Mouse (Mus musculus) neutrophil, adult 5-6 weeks (primary cell): ENCODE results near the gene Gm20388. TPM values are rescaled to one million over a fixed set of nuclear protein-coding genes. Genes with fewer than 3 reads are reported as not detected.
A peak's percentile ranks its signal among the peaks of the same experiment; 100 is the strongest.

ENCODE experiments used
- ATAC-seq: fragments of 151-379, 151-347 bp; 2 replicates; pipeline ENCODE4 v1.8.0; 2017; ENCODE audit warnings: mild to moderate bottlenecking, moderate TSS enrichment; ENCODE audit not compliant: insufficient number of reproducible peaks, poor library complexity, low FRiP score, severe bottlenecking; ENCODE audit errors: extremely low read depth
- total RNA-seq: library from RNA; stranded (forward); fragments of 200-1000 nt; gene quantifications from 2 replicates; pipeline ENCODE4 v1.2.3, GENCODE M21; 2017

Gene Gm20388
- total RNA-seq, 1 experiment from 2014 or later, result 10.8 TPM

DNA sequence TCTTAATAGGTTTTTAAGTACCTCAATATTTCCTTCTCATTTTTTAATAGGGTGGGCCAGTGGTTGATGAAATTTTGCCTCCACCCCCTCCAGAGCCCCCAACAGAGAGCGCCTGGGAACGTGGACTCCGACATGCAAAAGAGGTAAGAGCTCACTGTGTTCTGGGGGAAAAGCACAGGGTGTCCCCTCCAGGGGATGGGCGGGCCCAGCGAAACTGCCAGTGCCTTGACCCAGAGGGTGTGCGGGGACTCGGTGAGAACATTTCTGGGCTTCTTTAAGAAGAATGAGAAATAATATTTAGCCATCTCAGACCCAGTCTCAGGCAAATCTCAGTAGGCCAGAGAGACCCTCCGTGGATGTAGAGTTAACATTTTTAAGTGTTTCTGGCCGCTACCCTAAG lies 2487.5 kb downstream of the Gm20388 start:
- ATAC-seq, result no peak

DNA sequence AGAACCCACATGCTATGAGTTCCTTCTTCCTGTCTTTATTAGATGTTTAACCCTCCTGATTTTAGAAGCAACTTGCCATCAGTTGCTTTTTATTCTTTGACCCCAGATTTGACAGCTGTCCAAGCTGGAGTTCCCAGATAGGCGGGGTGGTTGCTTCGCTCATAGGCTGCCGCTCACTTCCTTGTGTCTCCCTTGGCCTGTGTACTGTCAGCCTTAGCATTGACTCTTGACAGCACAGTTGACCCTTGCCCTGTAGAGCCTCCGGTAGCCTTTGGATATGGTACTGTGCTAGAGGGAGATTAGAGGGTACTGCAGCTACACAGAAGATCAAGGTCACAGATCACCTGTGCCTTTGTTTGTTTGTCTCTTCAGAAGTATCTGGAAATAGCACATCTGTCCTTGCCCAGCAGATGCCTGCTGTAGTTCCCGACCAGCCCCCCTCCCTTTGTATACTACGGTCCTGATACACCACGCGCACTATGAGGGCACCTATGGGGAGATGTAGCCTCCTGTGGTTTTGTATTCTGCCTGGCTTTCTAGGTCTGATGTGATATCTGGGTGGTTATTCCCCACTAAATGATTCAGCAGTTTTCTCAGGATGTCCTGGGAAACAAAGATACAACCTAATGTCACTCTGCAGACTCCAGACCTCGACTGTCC lies 2494.6 kb downstream of the Gm20388 start:
- no peak for ATAC-seq

DNA sequence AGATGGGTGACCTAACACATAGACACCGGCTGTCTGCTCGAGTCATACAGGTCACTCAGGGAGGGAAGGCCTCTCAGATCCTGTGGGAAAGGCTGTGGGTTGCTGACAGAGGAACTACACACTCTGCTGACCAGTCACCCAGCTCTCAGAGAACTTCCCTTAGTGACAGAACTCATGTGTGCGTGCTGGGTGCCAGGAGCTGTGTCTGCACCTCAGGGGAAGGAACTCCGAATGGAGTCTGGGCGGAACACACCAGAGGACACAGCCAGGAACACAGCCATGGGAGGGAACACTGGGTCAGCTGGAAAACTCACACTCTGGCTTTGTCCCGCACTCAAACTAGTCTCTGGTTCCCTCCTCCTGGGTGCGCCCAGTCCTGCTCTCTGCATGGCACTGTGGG lies 2497.0 kb downstream of the Gm20388 start:
- ATAC-seq, result no peak

DNA sequence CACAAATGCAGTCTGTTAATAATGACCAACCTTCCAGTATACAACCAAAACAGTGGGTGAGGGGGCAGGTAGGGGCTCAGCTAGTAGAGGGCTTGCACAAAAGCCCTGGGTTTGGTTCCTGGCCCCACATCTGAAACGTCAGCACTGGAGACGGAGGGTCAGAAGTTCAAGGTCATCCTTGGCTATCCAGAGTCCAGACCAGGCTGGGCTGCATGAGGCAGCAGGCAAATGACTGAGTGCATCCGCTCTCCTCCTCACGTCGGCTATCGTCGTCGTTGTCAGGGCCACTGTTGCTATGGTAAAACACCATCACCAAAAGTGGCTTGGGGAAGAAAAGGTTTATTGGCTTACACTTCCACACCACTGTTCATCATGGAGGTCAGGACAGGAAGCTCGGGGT lies 2503.7 kb downstream of the Gm20388 start:
- no peak for ATAC-seq

DNA sequence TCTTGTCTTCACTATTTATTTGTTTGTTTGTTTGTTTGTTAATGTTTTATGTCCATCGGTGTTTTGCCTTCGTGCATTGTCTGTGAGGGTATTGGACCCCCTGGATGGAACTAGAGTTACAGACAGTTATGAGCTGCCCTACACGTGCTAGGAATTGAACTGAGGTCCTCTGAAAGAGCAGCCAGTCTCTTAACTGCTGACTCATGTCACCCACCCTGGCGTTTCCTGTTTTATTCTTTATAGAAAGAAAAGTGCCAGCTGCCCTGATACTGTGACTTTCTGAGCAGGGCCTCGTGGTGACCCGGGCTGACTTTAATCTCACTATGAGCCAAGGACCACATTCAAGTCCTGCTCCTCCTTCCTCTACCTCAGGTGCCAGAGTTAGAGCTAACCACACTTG lies 2504.9 kb downstream of the Gm20388 start:
- ATAC-seq, result no peak

DNA sequence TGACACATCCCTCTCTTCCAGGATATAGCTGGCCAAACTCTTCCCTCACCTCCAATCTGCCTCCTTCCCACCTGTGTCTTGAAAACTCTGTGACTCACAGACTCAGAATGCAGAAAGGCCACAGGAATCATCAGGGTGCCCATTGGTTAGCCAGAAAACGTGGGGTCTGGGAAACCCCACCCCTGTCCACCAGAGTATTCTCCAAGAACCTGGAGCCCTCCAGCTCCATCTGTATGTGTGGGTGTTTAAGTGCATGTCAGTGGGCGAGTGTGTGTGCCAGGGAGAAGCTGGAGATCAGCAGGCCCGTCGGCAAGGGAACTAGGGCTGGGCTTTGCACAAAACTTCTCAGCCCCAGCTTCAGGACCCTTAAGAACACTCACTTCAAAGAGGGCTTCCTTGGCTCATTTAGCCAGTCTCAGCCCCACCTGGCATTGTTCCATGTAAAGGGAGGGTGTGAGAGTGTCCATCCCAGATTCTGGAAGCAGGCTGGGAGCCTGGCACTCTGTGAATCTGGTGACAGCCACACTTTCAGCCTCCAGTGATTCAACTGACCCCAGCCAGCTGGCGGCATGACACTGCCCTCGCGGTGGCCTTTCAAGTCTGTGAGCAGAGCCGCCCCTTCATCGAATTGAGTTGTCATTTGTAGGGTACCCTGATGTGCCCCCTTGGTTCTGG lies 2509.4 kb downstream of the Gm20388 start:
- no peak for ATAC-seq

DNA sequence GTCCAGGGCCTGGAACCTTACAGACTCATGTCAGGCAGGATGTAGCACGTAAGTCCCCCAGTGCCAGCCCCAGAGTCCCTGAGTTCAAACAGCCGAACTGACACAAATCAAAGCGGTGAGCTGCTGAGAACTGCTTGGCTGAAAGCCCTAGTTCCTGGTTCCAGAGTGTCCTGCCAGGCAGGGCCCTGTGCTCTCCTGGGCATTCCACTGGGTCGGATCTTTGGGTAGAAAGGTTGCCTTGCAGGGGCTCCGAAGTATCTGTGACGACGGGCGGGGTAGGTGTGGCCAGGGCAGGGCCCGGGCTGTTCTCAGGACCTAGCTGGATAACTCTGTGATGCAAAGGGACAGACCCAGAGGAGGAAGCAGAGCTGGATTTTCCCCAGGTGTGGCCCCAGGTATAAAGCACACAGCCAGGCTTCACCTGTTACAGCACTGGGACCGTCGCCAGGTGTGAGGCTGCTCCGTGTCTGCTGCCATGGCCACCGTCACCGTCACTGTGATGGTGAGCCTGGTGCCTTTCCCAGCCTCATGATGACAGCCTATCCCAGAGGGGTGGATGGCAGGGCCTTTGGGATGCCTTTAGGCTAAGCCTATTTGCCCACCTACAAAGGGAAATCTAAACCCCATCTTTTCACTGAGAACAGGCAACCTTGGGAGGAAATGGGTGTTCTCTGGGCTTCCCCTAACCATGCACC lies 2510.9 kb downstream of the Gm20388 start, which contains the start of gene Il17c:
Gene Il17c (plus strand): TSS at position 645 of the 695 bp plus-strand sequence.
- no peak for ATAC-seq

DNA sequence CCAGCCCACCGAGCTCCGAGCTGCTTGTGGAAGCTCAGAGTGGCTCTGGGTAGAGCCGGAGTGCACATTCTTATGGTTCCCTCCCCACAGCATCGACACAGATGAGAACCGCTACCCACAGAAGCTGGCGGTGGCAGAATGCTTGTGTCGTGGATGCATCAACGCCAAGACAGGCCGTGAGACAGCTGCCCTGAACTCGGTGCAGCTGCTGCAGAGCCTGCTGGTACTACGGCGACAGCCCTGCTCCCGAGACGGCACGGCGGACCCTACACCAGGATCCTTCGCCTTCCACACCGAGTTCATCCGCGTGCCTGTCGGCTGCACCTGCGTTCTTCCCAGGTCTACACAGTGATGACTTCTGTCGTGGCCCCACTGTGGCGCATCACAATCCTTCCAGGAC lies 2512.6 kb downstream of the Gm20388 start:
- no peak for ATAC-seq

DNA sequence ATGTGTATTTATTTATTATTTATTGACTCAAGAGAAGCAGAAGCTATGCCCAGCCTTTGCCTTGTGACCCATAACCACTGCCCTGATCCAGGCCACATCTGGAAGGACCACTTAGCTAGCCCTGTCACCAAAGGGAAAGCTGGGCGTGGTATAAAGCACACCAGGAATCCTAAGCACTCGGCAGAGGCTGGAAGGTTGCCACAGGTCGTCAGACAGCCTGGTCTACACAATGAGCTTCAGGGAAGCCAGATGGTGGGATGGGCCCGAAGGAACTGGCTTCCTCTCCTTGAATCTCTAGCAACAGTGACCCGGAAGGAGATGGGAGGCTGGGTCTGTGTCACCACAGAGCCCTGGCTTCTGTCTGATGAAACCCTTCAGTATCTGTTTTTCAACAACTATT lies 2513.0 kb downstream of the Gm20388 start:
- no peak for ATAC-seq

DNA sequence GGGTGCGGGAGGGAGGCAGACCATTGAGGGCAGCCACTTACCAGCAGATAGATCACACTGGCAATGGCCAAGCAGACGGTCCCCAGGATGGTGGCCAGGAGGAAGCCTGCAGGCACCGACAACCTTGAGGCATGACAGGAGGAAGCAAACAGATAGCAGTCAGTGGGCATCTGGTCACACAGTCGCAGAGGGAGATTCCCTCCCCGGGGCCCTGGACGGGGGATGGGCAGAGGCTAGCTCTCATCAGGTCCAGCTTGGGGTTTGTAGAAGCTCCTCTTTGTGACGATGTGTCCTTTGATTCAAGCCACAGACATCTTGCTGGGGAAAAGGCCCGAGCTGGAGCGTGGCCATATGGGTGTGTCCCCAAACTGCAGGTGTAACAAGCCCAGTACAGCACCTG lies 2515.5 kb downstream of the Gm20388 start:
- ATAC-seq, result no peak

DNA sequence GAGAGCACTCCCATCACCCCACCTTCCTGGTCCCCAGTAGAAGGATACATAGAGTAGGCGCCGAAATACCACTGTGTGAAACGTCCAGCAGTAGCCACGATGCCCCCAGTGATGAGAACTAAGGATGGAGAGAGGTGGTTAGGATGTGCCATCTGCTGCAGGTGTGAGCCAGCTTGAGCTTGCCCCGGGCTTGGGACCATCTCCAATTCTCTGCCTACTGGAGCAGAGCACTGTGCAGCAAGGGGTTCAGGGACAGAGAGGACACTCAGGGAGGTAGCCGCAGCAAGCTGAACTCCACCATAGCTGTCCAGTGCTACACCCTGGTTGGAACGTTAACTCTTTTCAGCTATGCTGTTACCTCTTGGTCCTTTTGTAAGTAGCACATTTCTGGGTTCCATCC lies 2517.0 kb downstream of the Gm20388 start:
- ATAC-seq, result no peak

DNA sequence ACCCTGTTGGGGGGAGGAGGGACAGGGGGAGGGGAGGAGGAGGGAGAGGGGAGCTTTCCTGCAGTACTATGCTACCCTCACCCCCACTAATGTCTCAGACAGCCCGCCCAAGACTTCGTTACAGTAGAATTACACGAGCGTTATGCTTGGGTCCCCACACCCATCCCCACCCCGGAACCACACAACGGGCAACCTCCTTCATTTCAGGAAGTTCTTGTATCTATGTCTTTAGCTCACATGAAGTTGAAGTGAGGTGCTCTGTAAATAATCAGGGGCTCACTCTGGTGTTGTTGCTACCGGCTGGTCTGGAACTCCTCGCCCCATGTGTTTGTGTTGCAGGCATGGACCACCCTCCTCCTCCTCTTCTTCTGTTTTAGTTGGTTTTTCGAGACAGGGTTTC lies 2517.5 kb downstream of the Gm20388 start:
- no peak; the same call in 1 of the 2 replicates for ATAC-seq

DNA sequence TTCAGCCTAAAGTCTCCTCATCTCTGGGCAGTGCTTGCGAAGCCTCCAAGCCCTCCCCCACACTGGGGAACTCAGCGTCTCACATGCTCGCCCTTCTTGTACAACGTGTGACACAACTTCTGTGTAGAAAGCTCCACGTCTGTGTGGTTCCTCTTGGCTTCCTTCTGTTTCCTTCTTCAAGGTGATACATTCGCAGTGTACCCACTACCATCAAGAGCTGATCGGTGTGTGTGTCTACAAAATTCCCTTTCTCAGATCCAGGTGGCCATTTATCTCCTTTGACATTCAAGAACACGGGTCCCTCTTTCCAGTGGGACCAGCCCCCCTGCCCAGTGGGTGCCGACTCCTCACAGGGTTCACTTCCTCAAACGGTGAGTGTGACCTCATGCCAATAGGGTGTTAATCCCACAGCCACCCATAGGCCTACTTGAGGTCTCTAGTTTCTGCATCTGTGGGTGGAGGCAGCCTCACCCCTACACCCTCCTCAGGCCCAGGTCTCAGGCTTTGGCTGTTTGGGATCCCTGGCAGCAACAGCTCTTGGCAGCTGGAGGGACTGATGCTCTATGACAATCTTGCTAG lies 2519.5 kb downstream of the Gm20388 start:
- peak; percentile 72 for ATAC-seq

DNA sequence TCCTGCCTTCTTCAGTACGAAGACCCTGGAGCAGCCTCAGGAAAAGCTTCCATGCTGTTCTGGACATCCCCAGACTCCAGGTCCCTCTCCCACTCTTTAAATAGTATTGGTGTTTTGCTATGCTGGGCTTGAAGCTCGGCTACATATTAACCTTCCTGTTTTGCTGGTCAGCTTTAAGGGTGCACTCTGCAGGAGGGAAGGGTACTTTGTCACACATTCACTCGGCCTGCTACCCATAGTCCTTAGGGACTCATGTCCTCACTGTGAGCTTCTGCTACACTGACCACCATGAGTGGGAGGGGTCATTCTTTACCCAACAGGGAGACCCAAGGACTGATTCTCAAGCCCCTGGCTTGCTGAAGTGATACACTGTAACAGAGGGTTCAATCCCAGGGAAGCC lies 2520.0 kb downstream of the Gm20388 start:
- no peak for ATAC-seq

DNA sequence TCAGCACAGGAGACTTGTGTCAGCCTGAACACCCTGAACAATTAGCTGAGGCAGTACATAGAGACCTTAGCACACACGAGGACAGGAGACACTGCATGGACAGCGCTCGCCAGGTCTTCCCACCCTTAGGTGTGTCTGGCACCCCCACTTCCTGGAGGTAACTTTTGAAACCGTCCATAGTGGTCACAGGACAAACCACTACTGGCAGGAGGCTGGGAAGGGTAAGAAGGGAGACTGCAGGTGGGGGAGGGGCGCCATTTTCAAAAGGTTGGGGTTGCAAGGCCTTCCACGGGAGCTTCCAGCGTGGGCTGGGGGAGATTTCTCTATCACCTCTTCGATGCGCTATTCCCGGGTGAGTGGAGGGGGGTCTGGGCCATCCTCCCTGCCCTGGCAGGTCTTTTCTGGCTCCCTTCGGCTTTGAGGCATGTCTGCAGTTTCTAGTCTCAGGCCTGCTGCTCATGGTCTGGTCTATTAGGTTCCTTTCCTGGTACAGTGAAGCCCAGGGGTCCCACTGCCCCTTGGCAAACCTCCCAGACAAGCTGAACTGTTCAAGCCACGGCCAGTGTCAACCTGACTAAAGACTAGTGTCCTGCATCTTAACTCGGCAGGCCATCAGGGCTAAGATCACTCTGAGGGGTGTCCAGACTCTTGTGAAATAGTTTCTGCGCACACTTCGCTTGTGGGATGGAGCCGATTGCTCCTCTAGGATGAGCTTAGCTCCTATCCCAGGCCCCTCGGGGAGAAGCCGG lies 2521.2 kb downstream of the Gm20388 start:
- no peak for ATAC-seq

DNA sequence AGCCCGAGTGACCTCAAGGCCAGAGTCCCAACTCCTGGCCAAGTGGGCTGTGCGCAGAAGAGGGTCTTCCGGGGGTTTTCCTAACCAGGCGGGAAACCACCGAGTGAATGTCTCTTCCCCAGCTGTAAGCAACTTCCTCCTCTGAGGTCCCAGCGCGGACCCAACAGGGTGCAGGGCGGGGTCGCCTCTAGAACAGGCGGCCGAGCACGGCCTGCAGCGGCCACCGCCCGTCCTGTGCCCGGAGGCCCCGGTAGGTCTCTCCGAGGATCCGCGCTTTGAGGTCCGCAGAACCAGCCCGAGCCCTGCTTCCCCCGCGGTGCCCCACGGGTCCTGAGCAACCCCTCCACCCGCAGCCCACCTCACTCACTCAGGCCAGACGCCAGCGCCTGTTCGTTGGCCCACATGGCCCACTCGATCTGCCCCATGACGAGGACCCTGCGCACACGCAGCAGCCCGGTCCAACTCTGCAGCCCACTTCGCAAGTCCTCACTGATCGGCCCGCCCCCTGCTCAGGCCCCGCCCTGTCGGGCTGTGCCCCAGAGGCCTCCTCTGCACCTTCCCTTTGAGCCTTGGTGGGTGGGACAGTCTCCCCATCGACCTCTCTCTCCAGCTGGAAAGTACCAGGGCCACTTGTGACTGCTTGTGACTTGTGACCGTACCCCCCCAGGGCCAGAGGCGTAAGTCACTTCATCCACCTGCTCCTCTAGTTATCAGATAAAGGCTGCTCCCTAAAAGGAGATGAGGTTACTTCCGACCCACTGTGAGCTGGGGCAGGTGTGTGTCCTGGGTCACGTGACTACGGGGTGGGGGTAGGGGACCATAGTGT lies 2522.0 kb downstream of the Gm20388 start, which contains the start of gene Cyba:
Gene Cyba (minus strand): TSS at position 488 of the 826 bp plus-strand sequence.
- ATAC-seq, result peak; percentile 41

DNA sequence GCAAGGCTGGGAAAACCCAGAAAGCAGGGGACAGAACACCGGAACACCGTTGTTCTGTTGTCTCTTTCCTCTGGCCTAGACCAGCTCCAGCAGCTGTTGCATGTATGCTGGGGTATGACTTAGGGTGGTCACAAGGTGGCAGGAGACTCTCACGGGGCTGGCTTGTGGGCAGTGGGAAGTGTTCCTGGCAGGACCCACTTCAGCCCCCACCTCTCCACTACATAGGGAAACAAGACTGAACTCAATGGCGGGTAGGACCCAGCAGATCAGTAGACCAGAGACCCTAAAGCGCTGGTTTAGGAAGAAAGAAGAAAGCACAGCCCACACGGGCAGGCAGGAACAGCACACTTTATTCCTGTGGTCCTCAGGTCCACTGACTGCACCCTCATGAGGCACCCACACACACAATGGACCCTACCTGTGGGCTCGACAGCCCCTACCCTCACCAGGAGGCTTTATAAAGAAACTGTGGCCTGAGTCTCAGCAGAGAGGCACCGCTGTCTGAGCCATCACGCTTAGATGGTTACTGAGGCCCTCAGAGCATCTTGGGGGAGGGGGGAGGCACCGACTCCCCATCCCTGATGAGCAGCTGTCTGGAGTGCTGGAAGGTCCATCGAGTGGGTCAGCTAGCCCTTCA lies 2522.7 kb downstream of the Gm20388 start:
- ATAC-seq, result no peak; the same call in 1 of the 2 replicates

DNA sequence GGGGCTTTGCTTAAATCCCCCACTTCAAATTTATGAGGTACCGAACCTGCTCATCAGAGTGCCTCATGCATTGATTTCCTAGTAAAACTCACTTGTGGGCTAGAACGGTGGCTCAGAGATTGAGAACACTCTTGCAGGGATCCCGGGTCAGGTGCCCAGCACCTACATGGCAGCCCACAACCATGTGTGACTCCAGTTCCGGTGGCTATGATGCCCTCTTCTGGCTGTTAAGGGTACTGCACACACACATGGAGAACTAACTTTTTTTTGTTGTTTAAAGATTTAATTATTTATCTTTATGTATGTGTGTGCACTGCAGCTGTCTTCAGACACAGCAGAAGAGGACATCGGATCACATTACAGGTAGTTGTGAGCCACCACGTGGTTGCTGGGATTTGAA lies 2524.7 kb downstream of the Gm20388 start:
- no peak for ATAC-seq
